Mouse (Mus musculus): Measurements from ENCODE around the gene Masp2. TPM values are rescaled to one million over a fixed set of nuclear protein-coding genes. Genes with fewer than 3 reads are reported as not detected.
A peak's percentile ranks its signal among the peaks of the same experiment; 100 is the strongest.

Masp2 gene
- 0.15 and 0.27 TPM in 2 replicates for polyA plus RNA-seq (2015; fragmentation: Nextera tagmentation; extraction: Ambion mirVana)

DNA sequence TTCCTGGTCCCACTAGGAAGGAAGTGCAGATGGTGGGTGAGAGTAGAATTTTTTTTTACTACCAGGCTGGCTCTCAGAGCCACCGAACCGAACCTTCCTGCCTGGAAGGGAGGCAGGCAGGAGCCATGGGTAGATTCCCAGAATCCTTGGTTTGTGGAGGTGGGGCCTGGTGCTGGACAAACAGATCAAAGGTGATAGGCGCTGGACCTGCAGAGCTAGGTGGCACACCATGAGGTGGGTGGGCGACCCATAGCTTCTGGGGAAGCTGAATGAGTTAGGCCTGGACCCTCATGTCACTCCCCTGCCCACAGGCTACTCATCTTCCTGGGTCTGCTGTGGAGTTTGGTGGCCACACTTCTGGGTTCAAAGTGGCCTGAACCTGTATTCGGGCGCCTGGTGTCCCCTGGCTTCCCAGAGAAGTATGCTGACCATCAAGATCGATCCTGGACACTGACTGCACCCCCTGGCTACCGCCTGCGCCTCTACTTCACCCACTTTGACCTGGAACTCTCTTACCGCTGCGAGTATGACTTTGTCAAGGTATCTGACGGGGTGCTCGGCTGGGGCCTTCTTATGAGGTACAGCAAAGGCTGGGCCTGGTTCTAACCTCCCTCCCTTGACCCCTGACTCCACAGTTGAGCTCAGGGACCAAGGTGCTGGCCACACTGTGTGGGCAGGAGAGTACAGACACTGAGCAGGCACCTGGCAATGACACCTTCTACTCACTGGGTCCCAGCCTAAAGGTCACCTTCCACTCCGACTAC, at the start of gene Masp2:
Masp2 (plus strand) TSS at position 198 of the 764 bp plus-strand sequence.
- no peak within 1 kb of the TSS for H3K27ac ChIP-seq
- H3K4me1 ChIP-seq, result no peaks in the 10 kb centered on the region
- H3K4me2 ChIP-seq (replicated peaks), result no peak within 1 kb of the TSS
- no peak for ATAC-seq (ENCODE audit: low FRiP score, low read depth)
- no peaks in the 10 kb centered on the region for H3K27me3 ChIP-seq
- WGBS, result 90% methylated on average over 14 of the region's 14 CpGs
- H3K9me3 ChIP-seq, result no peaks in the 10 kb centered on the region
- peaks cover 25% of the 10 kb centered on the region for H3K36me3 ChIP-seq
- H3K4me3 ChIP-seq, result no peak within 1 kb of the TSS
- H3K9ac ChIP-seq, result no peak within 1 kb of the TSS

DNA sequence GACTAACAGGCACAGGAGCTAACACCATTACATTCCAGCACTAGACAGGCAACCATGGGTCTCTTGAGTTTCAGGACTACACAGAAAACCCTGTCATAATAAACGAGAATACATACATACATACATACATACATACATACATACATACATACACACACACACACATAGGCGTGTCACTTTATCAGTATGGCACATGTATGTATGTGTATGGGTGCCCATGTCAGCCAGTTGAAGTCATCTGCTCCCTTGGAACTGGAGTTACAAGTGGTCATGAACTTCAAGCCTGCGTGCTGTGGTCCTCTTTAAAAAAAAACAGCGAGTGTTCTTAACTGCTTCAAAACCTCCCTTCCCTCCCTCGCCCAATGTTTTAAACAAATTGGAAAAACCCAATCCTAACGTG, 44.6 kb upstream of the Masp2 start:
- H3K36me3 ChIP-seq, result peaks cover 72% of the 10 kb centered on the region
- WGBS, result 30% methylated on average over 6 of the region's 6 CpGs

DNA sequence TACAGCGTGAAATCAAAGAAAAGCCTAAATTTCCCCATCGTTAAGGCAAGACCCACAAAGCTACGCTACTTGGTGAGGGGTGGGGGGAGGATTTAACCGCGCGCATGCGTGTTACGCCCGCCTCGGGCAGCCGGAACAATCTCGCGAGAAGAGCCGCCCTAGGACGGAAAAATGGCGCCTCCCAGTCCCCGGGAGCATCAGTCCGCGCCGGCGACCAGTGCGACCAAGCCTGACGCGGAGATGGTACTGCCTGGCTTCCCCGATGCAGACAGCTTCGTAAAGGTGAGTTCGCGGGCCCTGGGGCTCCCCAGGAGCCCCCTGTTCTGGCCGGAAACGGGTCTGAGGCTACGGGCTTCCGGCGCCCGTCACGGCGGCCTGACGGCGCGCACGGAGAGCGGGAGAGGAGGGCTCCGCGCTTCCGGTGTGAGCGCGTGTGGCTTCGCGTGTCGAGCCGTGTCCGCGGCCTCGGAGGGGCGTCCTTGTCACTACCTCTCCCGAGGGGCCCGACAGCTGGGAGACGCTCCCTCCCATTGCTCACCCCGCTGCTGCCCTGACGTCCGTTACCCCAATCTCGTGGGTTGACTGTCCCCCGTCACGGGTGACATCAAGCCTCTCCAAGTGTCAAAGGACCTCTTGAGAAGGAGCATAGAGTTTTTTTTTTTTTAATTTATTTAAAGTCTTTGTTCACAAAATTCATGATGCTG, 43.9 kb upstream of the Masp2 start, which contains the start of gene Exosc10:
Exosc10 (plus strand) TSS at position 133 of the 704 bp plus-strand sequence.
- H3K27ac ChIP-seq, result peak within 1 kb of the TSS; percentile 94
- H3K9ac ChIP-seq, result peak within 1 kb of the TSS; percentile 92
- H3K4me1 ChIP-seq, result peaks cover 8% of the 10 kb centered on the region
- H3K4me3 ChIP-seq, result peak within 1 kb of the TSS; percentile 79
- peak; percentile 89 for ATAC-seq (ENCODE audit: low FRiP score, low read depth)
- H3K9me3 ChIP-seq, result no peaks in the 10 kb centered on the region
- H3K27me3 ChIP-seq, result no peaks in the 10 kb centered on the region
- WGBS, result under 1% methylated on average over 63 of the region's 63 CpGs
- H3K36me3 ChIP-seq, result peaks cover 72% of the 10 kb centered on the region
- H3K4me2 ChIP-seq (replicated peaks), result peak within 1 kb of the TSS; percentile 71

More for the DNA sequence above, 44.6 kb upstream of the Masp2 start:
- Histone ChIP-seq H3K27me3 (no peaks in the 10 kb centered on the region), H3K4me2 (replicated peaks) (peak overlapping the region; percentile 71), H3K27ac (peak overlapping the region; percentile 94), H3K4me1 (peaks cover 8% of the 10 kb centered on the region), H3K4me3 (peak overlapping the region; percentile 79), H3K9me3 (no peaks in the 10 kb centered on the region), H3K9ac (peak overlapping the region; percentile 92)
- ATAC-seq (ENCODE audit: low FRiP score, low read depth), result no peak; the same call in 1 of the 2 replicates

DNA sequence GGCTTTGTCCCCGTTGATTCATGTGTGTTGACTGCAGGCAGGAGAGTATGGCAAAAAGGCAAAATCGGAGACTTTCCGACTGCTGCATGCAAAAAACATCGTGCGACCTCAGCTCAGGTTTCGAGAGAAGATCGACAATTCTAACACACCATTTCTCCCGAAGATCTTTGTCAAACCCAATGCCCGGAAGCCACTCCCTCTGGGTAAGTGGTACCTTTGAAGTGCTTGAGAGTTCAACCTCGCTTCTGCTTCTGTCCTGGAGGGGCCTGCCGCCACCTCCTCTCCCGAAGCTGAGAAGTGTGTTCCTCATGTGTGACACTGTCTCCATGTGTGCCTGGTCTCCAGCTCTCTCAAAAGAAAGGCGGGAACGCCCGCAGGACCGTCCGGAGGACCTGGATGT, 39.7 kb upstream of the Masp2 start:
- WGBS, result 96% methylated on average over 17 of the region's 17 CpGs
- H3K27ac ChIP-seq, result no peak overlapping the region
- H3K36me3 ChIP-seq, result peaks cover 81% of the 10 kb centered on the region
- H3K27me3 ChIP-seq, result no peaks in the 10 kb centered on the region
- H3K4me2 ChIP-seq (replicated peaks), result no peak overlapping the region
- no peak overlapping the region for H3K4me3 ChIP-seq
- ATAC-seq (ENCODE audit: low FRiP score, low read depth), result no peak
- H3K4me1 ChIP-seq, result peaks cover 8% of the 10 kb centered on the region
- H3K9me3 ChIP-seq, result no peaks in the 10 kb centered on the region
- no peak overlapping the region for H3K9ac ChIP-seq

DNA sequence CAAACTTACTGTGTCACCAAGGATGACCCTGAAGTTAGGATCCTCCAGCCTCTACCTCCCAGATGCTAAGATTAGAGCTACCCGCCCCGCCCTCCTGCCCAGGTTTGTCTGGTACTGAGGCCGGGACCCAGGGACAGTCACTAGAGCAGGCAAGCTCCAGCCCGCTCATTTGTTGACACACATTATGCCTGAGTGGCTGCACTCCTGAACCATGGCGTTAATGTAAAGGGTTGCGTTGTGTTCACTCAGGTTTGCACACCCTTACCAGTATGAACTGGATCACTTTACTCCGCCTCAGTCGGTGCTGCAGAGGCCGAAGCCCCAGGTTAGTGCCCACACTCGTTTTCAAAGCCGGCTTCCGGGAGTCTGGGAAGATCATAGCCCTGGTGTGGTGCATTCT, 38.8 kb upstream of the Masp2 start:
- H3K9me3 ChIP-seq, result no peaks in the 10 kb centered on the region
- no peak for ATAC-seq (ENCODE audit: low FRiP score, low read depth)
- H3K27me3 ChIP-seq, result no peaks in the 10 kb centered on the region
- no peak overlapping the region for H3K9ac ChIP-seq
- 95% methylated on average over 12 of the region's 12 CpGs for WGBS
- H3K4me1 ChIP-seq, result peaks cover 6% of the 10 kb centered on the region
- no peak overlapping the region for H3K4me2 ChIP-seq (replicated peaks)
- peaks cover 90% of the 10 kb centered on the region for H3K36me3 ChIP-seq
- no peak overlapping the region for H3K27ac ChIP-seq
- H3K4me3 ChIP-seq, result no peak overlapping the region

DNA sequence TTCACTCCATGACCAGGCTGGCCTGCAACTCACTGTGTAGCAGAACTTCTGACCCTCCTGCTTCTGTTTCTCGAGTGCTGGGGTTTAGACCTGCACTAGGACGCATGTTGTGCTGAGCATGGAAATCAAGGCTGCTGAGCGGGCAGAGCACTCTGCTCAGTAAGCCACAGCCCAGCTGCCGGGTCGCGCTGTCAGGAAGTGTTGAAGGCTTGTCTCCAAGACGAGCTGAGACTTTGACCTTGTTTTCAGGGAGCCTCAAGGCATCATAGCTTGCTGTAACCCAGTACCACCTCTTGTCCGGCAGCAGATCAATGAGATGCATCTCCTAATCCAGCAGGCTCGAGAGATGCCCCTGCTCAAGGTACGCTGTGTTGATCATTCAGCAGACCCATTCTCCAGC, 32.2 kb upstream of the Masp2 start:
- Histone ChIP-seq H3K27ac (no peak overlapping the region), H3K27me3 (no peaks in the 10 kb centered on the region), H3K9ac (no peak overlapping the region), H3K4me1 (no peaks in the 10 kb centered on the region), H3K9me3 (no peaks in the 10 kb centered on the region), H3K36me3 (peaks cover 100% of the 10 kb centered on the region), H3K4me2 (replicated peaks) (no peak overlapping the region), H3K4me3 (no peak overlapping the region)
- 88% methylated on average over 10 of the region's 10 CpGs for WGBS
- no peak for ATAC-seq (ENCODE audit: low FRiP score, low read depth)

DNA sequence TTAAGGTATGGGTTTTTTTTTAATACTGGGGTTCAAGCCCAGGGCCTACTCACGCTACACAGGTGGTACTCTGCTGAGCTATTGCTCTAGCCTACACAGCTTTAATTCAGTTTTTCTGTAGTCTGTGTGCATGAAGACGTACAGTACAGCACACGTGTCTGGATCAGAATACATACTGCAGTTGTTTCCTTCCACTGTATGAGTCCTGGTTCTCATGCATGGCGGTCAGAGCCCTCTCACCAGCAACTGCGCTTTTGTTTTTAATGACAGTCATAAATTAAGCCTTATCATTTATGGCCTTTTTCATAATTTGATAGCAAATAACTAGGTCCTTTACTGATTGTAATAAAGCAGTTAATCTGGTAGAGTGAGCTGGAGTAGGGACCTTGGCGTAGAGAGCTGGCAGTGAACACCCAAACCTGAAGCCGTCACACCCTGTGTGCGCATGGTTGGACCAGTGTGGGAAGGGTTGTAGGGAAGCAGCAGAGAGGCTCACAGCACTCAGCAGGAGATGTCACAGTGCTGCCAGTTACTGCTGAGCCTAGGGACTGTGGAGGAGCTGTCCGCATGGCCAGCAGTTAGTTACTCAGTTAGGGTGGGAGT, 31.6 kb upstream of the Masp2 start:
- Histone ChIP-seq H3K4me1 (no peaks in the 10 kb centered on the region), H3K4me3 (no peak overlapping the region), H3K36me3 (peaks cover 100% of the 10 kb centered on the region), H3K27ac (no peak overlapping the region), H3K9me3 (no peaks in the 10 kb centered on the region), H3K27me3 (no peaks in the 10 kb centered on the region), H3K4me2 (replicated peaks) (no peak overlapping the region), H3K9ac (no peak overlapping the region)
- 92% methylated on average over 9 of the region's 9 CpGs for WGBS
- ATAC-seq (ENCODE audit: low FRiP score, low read depth), result no peak

DNA sequence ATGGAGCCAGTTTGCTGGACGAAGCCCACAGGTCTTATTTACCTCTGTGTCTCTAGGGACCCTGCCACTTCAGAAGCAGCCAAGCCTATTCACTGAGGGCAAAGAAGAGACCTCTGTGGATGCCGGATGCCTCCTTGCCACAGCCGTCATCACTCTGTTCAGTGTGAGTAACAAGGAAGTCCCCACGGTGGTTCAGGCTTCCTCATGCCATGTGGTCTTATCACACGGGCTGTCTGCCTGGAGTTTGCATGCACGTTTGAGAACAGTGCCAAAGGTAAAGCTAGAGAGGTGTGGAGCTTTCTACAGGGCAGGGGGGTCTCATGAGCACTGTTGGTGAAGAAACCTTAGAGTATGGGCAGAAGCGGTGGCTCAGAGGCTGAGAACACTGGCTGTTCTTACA, 29.1 kb upstream of the Masp2 start:
- no peaks in the 10 kb centered on the region for H3K27me3 ChIP-seq
- no peak overlapping the region for H3K4me3 ChIP-seq
- H3K36me3 ChIP-seq, result peaks cover 100% of the 10 kb centered on the region
- no peak overlapping the region for H3K4me2 ChIP-seq (replicated peaks)
- no peaks in the 10 kb centered on the region for H3K9me3 ChIP-seq
- no peaks in the 10 kb centered on the region for H3K4me1 ChIP-seq
- no peak for ATAC-seq (ENCODE audit: low FRiP score, low read depth)
- no peak overlapping the region for H3K9ac ChIP-seq
- 90% methylated on average over 7 of the region's 7 CpGs for WGBS
- no peak overlapping the region for H3K27ac ChIP-seq

DNA sequence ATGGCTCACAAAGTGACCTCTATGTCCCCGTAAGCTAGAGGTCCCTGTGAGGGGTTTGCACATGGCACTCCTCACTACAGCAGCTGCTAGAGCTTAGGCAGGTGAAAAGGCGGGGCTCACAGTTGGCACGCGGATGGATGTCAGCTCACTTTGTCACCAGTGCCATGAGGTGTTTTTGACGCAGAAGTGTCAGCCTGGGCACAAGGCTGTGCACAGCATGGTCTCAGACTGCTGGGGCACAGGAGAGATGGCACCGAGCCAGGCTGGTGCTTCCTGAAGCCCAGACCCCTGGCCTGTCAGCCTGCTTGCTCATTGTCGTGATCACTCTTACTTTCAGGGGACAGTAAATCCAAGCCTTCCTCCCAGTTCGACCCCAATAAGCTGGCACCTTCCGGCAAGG, 21.6 kb upstream of the Masp2 start:
- Histone ChIP-seq H3K9ac (no peak overlapping the region), H3K9me3 (no peaks in the 10 kb centered on the region), H3K4me3 (no peak overlapping the region), H3K36me3 (peaks cover 80% of the 10 kb centered on the region), H3K27me3 (no peaks in the 10 kb centered on the region), H3K4me1 (no peaks in the 10 kb centered on the region), H3K4me2 (replicated peaks) (no peak overlapping the region), H3K27ac (no peak overlapping the region)
- no peak for ATAC-seq (ENCODE audit: low FRiP score, low read depth)
- 91% methylated on average over 9 of the region's 9 CpGs for WGBS

DNA sequence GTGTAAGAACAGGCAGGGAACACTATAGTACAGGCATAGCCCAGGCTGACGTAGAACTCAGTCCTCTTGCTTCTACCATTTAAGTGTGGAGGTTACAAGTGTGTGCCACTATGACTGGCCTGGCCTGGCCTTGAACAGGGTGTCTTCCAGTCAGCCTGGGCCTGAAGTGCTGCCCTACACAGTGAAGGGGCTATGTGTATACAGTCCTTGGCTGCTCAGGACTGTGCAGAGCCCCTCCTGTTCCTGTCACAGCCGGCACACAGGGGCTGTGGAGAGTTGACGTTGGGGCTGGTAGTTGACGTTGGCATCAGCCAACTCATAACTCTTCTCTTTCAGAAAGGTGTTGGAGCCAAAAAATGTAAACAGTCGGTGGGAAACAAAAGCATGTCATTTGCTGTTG, 20.9 kb upstream of the Masp2 start:
- no peaks in the 10 kb centered on the region for H3K9me3 ChIP-seq
- no peak overlapping the region for H3K4me3 ChIP-seq
- H3K36me3 ChIP-seq, result peaks cover 74% of the 10 kb centered on the region
- 88% methylated on average over 5 of the region's 5 CpGs for WGBS
- H3K4me2 ChIP-seq (replicated peaks), result no peak overlapping the region
- 0 out of 2 replicates have a peak, but pooled peaks have one; percentile 50 for ATAC-seq (ENCODE audit: low FRiP score, low read depth)
- H3K27ac ChIP-seq, result no peak overlapping the region
- H3K9ac ChIP-seq, result no peak overlapping the region
- no peaks in the 10 kb centered on the region for H3K4me1 ChIP-seq
- no peaks in the 10 kb centered on the region for H3K27me3 ChIP-seq

DNA sequence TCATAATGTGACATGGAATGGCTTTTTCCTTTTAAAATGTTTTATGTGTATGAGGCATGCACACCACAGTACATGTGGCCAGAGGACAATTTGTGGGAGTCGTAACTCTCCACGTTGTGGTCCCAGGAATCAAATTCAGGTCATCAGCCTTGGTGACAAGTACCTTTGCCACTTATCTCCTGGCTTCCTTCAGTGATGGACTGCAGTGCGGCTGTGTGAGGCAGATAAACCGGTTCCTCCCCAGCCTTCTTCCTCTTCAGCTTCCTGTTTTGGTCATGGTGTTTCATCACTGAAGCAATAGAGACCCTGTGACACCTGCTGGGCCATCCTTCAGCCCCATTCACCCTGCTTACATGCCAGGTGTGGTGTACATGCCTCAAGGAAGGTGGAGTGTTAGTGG, 19.1 kb upstream of the Masp2 start:
- Histone ChIP-seq H3K4me2 (replicated peaks) (no peak overlapping the region), H3K9ac (no peak overlapping the region), H3K4me1 (no peaks in the 10 kb centered on the region), H3K9me3 (no peaks in the 10 kb centered on the region), H3K4me3 (no peak overlapping the region), H3K27me3 (no peaks in the 10 kb centered on the region), H3K27ac (no peak overlapping the region), H3K36me3 (peaks cover 55% of the 10 kb centered on the region)
- WGBS, result 82% methylated on average over 4 of the region's 4 CpGs
- no peak for ATAC-seq (ENCODE audit: low FRiP score, low read depth)

DNA sequence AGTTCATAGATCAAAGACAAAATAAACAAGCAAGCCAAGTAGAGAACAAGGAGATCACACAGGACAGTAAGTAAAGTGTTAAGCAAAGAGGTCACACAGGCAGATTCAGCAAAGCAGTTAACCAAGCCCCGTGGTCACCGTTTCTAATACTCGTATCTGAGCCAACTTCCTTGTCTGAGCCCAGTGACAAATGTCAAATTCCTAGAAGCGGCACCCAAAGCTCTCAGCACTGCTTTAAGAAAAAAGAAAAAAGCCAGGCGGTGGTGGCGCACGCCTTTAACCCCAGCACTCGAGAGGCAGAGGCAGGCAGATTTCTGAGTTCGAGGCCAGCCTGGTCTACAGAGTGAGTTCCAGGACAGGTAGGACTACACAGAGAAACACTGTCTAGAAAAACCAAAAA, 15.7 kb upstream of the Masp2 start:
- H3K4me2 ChIP-seq (replicated peaks), result no peak overlapping the region
- H3K4me1 ChIP-seq, result peaks cover 3% of the 10 kb centered on the region; the same call in 1 of the 2 replicates
- ATAC-seq (ENCODE audit: low FRiP score, low read depth), result no peak
- H3K9ac ChIP-seq, result no peak overlapping the region
- H3K27me3 ChIP-seq, result no peaks in the 10 kb centered on the region
- H3K36me3 ChIP-seq, result peaks cover 21% of the 10 kb centered on the region
- 81% methylated on average over 9 of the region's 9 CpGs for WGBS
- no peak overlapping the region for H3K27ac ChIP-seq
- no peak overlapping the region for H3K4me3 ChIP-seq
- no peaks in the 10 kb centered on the region for H3K9me3 ChIP-seq

Measured in limb, embryonic 13.5 days (tissue).